Mouse (Mus musculus): ENCODE results near the gene Adgrb2.

- no peak for TF ChIP-seq CTCF (IDR thresholded peaks at IDR 0.05; ENCODE audit: borderline replicate concordance, control insufficient read depth, extremely low read depth, insufficient read depth, low read length, poor library complexity)
- no peak for TF ChIP-seq POLR2A (IDR thresholded peaks at IDR 0.05; ENCODE audit: control insufficient read depth, extremely low read depth, insufficient read depth, low read length, poor library complexity)
These were observed 76.3 kb downstream of the Adgrb2 start for GRCm38 (mm10) chr4:130060937-130061336.
